Mouse (Mus musculus) erythroblast, embryonic 14.5 days (primary cell): ENCODE results near the gene Tet2.

Experiments used
- GATA1 ChIP-seq: IDR thresholded peaks from 2 replicates; pipeline ENCODE4 v1.6.1; 2012; ENCODE audit warnings: low read length, inconsistent platforms, mixed read lengths
- TAL1 ChIP-seq: IDR thresholded peaks from 3 replicates; pipeline ENCODE4 v1.6.1; 2012; ENCODE audit warnings: low read length, inconsistent platforms, mixed read lengths

GRCm38 (mm10) chr3:133518116-133518515 is 26.8 kb downstream of the Tet2 start:
- TF ChIP-seq GATA1 (no peak), TAL1 (no peak)
